Mouse (Mus musculus) kidney, adult 10 weeks (tissue): ENCODE measurements around the gene Sox30. TPM values are rescaled to one million over a fixed set of nuclear protein-coding genes. Genes with fewer than 3 reads are reported as not detected.

Experiments used
- polyA plus RNA-seq: library from polyadenylated mRNA; stranded (reverse); fragments of 350-450 nt; fragmentation: Illumina TruSeq; extraction: RNeasy Lipid Tissue Mini Kit (QIAGEN cat#74804); gene quantifications from one replicate; pipeline ENCODE4 v1.2.3, GENCODE M21; 2014; ENCODE audit warnings: low read depth, low replicate concordance

Sox30 gene
- not detected for polyA plus RNA-seq

DNA sequence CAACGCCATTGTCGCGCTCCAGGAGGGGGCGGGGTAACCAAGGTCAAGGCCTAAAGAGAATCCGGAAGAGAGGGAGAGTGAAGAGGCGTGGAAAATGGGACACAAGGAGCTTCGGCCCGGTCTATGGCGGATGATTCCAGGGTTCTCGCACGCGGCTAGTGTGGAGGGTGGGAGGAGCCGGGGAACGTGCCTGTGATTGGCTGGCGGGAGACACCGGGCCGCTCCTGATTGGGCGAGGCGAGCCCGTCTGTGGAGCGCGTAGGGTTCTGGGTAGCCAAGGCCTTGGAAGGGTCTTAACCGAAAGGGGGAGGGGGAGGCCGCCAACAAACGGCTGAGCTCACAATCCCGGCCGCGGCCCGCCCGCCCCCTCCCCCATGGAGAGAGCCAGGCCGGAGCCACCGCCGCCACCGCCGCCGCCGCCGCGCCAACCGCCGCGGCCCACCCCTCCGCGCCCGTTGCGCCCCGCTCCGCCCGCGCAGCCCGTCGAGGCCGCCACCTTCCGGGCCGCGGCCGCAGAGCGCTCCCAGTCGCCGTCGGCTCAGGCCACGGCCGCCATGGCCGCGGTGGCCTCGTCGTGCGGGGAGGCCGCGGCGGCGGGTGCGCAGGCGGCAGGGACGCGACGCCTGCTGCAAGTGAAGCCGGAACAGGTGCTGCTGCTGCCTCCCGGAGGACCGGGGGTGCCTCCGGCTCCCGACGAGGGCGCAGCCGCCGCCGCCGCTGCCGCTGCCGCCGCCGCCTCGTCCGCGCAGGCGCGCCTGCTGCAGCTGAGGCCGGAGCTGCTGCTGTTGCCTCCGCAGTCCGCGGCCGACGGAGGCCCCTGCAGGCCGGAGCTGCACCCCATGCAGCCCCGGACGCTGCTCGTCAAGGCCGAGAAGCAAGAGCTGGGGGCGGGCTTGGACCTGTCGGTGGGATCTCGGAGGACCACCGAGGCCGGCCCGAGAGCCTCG lies at the start of gene Sox30:
TSS of gene Sox30 (plus strand) at position 365 of the 947 bp plus-strand sequence.

DNA sequence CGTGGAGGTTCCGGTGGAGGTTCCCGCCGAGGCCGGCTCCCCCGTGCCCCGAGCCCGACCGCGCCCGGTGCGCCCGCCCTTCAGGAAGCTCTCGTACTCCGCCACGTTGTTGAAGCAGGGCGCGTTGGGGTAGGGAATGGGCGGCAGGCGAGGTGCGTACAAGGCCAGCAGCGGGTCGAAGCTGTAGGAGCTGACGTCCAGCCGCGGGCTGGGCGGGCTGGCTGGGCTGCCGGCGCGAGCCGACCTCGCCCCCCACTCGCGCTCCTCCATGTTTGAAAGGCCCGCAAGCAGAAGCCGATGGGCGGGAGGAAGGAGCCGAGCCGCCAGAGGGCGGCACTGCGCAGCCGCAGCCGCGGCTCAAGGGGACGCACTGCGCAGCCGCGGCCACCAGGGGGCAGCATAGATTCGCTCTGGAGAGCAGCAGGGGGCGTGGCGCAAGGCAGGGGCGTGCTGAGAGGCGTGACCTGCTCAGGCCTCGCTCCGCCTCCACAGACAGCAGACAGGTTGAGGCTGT lies 35.4 kb upstream of the Sox30 start, which contains the start of gene Lsm11:
TSS of gene Lsm11 (minus strand) at position 293 of the 514 bp plus-strand sequence.

DNA sequence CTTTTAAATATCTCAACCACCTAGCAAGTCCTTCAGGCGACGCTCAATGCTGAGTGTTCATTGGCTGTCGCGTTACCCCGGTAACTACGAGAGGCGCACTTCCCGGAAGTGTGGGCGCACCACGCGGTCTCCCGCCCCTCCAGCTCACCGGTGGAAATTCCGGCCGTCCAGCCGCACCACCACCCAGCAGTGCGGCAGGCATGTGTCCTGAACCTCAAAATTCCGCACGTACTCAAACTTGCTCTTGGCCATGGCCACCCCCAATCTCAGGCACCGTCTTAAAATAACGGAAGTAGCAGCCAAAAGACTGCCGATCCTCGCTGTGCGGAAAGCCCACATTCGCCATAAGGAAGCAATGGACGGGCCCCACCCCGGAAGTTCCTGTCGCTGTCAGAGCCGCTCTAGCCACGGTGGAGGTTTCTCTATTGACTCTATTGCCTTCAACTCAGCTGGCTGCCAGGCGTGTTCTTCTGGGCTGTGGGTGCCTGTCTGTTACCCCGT lies 24.9 kb upstream of the Sox30 start, which contains the start of gene Thg1l:
TSS of gene Thg1l (minus strand) at position 368 of the 501 bp plus-strand sequence.

DNA sequence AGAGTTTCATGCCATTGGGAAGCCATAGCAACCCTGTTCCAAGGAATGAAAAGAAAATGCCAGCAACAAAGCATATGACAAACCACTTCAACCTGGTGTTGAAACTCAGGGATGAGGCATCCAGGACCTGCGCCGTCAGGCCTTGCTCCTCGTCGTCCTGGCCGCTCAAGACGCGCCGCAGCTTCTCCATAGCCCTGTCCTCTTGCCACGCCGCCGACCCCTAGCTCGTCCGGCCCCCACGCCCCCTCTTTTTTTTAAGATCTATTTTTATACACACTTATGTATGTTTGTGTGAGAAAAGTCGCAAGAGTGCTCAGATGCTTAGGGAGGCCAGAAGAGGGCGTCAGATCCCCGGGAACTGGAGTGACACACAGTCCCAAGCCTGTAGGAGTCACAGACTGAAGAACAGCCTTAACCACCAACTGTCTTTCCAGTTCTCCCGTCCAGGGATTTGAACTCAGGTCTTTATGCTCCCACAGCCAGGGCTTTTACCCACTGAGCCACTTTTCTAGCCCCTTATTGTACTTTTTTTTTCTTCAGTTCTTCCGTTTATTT lies 72.1 kb downstream of the Sox30 start, which contains the start of gene Gm12166:
TSS of gene Gm12166 (minus strand) at position 217 of the 555 bp plus-strand sequence.

DNA sequence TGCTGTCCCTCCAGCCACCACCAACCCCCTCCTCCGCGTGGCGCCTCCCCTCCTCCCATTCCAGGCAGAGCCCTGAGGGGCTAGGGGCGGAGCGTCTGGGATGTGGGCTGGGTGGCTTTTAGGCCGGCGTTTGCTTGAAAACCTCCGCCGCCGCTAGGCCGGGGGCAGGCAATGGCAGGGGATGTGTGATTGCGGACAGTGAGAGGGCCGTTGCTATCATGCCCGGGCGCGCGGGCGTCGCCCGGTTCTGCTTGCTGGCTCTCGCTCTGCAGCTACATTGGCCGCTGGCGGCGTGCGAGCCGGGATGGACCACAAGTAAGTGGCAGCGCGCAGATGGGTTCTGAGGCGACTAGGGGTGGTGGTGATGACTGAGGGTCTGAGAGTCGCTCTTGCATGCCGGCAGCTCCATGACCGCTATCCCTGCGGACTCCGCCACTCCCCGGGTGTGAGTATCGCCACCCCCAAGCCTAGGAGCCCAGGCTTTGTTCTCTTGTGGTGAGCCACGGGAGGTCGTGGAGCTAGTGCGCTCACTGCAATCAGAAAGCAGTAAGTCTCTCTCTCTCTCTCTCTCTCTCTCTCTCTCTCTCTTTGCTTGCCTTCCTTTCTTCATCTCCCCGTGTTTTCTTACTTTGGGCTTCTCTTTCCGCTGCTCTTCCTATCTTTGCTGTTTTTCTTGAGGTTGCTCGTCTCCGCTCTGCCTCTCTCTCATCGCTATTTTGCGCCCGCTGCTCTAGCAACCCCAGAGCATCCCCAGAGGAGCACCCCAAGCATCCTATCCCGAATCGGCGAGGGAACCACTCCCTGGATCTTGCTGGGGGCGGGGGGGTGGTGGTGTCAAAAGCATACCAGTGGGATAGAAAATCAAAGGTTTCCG lies 76.0 kb downstream of the Sox30 start, which contains the start of gene Adam19:
TSS of gene Adam19 (plus strand) at position 97 of the 874 bp plus-strand sequence.

Other genes starting within 250 kb of the Sox30 start
- 98.7 TPM for gene Clint1, start 128.3 kb upstream of the Sox30 start, polyA plus RNA-seq
- gene Lsm11, start 35.4 kb upstream of the Sox30 start, polyA plus RNA-seq: 1.1 TPM
- gene Thg1l, start 24.8 kb upstream of the Sox30 start, polyA plus RNA-seq: 5.2 TPM
- gene Gm12166, start 72.0 kb downstream of the Sox30 start, polyA plus RNA-seq: not detected
- gene Adam19, start 75.7 kb downstream of the Sox30 start, polyA plus RNA-seq: 0.89 TPM
- not detected for gene Nipal4, start 186.2 kb downstream of the Sox30 start, polyA plus RNA-seq